Mouse (Mus musculus) regulatory T cell (primary cell): Measurements from ENCODE around the gene Syt17.

ENCODE experiments used
- in situ Hi-C: fragments of 300-600 bp; cut with MboI, MseI; formaldehyde crosslinking; loops from one replicate; pipeline ENCODE4 v1.15.1; 2025; ENCODE audit warnings: high pct_unique_total_duplicates

The Syt17 gene

DNA sequence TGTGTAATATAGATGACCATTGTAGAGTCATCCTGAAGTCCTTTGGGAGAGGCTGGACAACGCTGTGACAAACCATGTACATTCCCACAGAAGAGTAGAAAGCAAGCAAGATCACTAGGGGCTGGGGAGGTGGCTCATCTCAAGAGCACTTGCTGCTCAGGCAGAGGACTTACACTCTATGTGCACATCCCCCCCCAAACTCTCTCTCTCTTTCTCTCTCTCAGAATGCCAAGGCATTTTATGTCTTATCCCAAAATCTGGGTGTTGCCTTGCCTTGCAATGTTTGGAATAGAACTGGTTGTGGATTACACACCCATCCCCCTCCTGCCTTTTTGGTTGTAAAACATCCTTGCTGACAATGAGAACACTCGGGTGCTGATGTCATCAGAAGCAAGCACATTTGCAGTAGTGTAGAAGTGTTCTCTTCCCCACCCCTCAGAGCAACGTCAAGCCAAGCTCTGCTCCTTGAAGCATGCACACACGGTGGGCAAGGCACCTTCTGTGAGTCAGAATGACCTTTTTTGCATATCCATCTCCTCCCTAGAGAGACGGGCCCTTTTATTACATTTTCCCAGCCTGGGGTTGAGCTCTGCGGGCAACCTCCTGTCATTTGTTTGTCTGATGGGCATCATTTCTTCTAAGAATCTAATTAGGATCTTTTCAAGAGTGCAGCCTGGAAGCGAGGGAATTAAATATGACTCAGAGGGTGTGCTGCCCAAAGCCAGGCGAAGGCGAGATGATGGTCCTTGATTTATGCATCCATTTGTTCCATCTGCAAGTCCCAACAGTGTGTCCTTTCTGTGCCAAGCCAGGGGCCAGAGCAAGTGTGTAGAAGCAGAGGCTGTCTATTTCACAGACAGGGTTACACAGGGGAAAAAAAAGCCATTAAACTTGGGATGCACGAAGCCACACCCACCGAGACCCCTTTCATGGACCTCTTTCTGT lies 15.1 kb upstream of the Syt17 start:
- in situ Hi-C loops: no loop called here

- in situ Hi-C loops: no loop called here
Measured at GRCm38 (mm10) chr7:118461400-118462136, 13.5 kb upstream of the Syt17 start.

DNA sequence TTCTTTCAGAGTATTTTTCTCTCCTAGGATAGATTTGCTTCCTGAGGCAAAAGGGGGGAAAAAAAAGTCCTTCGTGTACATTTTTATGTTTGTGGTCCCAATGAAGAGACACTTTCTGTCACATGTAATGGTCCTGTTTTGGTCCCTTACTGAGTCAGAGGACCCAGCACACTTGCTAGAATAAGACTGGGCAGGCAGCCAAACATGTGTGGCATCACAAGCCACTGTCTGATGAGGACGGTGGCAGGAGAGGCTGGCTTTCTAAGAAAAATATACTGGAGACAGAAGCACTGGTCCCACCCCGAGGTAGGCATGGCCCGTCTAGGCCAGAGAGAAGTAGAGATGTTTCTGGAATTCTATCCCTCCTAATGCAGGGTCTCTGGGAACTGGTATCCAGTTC lies 5.7 kb upstream of the Syt17 start:
- in situ Hi-C loops: no loop called here

DNA sequence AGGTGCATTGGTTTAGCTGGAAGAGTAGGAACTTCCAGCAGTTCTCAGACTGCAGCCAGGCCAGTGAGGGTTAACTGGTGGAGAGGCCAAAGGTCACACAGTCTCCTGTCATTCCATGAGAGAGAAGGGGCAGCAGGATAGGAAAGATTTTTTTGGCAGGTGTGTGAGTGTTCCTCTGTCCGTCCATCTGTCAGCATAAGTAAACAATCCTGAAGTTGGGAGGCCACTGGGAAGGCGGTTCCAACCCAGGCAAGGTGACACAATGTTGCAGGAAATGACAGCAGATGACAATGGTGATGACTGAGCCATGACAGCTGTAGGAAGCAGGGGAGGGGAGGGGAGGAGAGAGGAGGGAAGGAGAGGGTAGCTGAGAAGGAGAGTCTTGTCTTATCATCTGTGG lies 4.9 kb upstream of the Syt17 start:
- in situ Hi-C loops: no loop called here

- in situ Hi-C loops: no loop called here
Measured at GRCm38 (mm10) chr7:118447291-118448133, 510 bp downstream of the Syt17 start.

DNA sequence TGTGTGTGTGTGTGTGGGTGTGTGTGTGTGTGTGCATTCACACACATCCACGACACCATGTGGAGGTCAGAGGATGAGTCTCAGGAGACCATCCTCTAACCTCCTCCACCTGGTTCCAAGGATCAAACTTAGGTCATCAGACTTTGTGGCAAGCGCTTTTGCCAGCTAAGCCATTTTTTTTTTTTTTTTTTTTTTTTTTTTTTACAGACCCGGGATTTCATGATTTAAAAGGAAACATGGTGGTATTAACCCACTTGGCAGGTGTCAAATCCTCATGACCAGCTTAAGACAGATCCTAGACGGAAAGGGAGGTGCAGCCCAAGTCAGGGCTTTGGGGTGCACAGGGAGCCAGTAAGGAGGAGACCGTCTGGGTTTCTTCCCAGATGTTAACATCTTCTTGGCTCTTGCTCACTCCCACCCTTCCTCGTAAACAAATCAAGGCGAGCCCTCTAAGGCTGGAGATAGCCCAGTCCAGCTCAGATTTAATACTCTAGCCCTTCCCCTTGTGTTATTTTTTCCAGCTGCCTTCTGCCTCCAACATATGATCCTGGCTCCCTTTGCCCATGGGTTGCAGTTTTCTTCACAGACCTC lies 4.0 kb downstream of the Syt17 start:
- in situ Hi-C loops: no loop called here

DNA sequence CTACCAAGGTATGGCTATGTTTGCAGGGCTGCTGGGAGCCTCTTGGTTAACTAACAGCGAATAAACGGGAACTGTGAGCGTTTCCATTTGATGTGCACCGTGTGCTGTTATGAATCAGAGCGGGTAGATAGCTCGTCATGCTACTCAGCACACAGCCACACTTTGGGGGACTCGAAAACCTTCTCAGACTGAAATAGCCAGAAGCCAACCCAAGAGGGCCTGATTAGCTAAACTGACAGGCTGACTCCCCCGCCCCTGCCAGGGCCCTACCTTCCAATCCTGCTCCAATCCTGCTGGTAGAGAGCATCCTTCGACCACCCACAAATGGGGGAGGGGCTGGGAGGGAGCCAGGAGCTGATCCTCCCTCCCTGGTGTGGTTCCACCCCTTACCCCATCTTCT lies 4.7 kb downstream of the Syt17 start:
- in situ Hi-C loops: no loop called here

DNA sequence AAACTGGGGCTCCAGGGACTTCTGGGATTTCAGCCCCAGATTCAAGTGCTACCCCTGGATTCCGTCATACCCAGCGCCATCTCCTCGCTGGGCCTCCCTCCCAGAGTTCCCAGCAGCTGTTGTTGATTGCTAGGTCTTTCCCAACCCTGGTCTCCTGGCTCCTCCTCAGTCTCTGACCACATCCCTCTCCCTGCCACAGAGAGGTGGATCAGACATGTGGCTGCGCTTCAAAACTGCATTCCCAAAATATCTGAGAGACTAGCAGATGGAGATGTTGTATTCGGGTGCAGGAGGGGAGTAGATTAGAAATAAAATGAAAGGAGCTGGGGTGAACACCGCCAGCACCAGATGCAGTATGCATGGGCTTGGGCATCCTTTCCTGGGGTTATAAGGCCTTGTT lies 6.5 kb downstream of the Syt17 start:
- in situ Hi-C loops: no loop called here

GRCm38 (mm10) chr7:118437101-118437802 lies 10.8 kb downstream of the Syt17 start:
- in situ Hi-C loops: loop anchor here (5.0 kb wide), 1 partner anchor 75 kb away; no protein-coding TSS in a partner anchor

DNA sequence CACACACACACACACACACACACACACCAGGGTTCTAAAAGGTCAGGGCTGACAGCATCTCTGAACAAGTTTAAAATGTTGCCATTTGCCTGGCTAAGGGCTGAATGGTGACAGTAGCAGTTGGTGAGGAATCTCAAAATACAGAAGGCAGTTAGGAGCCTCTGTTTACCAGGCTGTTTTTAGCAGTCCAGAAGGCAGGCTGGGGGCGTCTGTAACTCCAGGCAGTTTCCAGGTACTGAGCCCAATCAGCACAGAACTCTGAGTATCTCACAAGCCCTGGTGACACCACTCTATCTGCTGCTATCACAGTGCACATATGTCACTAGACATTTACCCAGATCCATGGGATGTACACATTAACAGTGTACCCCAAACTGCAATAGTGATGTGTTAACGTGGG lies 19.1 kb downstream of the Syt17 start:
- in situ Hi-C loops: no loop called here

- in situ Hi-C loops: no loop called here
Measured at GRCm38 (mm10) chr7:118419491-118420180, 28.4 kb downstream of the Syt17 start.

- in situ Hi-C loops: no loop called here
Measured at GRCm38 (mm10) chr7:118414183-118414582, 33.8 kb downstream of the Syt17 start.

- in situ Hi-C loops: no loop called here
Measured at GRCm38 (mm10) chr7:118411877-118412276, 36.1 kb downstream of the Syt17 start.

GRCm38 (mm10) chr7:118409421-118409820 lies 38.6 kb downstream of the Syt17 start:
- in situ Hi-C loops: loop anchor here (5.0 kb wide), 1 partner anchor 92 kb away; no protein-coding TSS in a partner anchor

GRCm38 (mm10) chr7:118405251-118405650 lies 42.8 kb downstream of the Syt17 start:
- in situ Hi-C loops: loop anchor here (5.0 kb wide), 1 partner anchor 88 kb away; no protein-coding TSS in a partner anchor

- in situ Hi-C loops: no loop called here
Measured at GRCm38 (mm10) chr7:118402576-118403022, 45.4 kb downstream of the Syt17 start.

- in situ Hi-C loops: no loop called here
Measured at GRCm38 (mm10) chr7:118401949-118402348, 46.1 kb downstream of the Syt17 start.

DNA sequence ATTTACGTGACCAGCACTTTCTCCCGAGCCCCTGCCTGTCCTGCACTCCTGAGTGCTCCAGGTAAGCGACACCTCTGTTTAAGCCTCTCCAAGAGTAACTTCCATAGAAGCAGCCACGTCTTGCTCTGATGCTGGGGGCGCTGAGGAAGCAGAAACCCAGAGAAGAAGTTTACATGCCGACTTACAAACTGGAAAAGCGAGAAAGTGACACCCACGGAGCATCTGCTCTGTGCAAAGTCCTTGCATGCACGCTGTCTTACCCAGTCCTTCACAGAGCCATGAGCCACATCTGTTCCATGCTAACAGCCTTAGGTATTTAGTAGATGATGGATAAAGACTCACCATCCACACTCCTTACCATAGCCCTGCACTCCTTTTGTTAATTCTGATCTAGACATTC lies 48.3 kb downstream of the Syt17 start:
- in situ Hi-C loops: no loop called here

DNA sequence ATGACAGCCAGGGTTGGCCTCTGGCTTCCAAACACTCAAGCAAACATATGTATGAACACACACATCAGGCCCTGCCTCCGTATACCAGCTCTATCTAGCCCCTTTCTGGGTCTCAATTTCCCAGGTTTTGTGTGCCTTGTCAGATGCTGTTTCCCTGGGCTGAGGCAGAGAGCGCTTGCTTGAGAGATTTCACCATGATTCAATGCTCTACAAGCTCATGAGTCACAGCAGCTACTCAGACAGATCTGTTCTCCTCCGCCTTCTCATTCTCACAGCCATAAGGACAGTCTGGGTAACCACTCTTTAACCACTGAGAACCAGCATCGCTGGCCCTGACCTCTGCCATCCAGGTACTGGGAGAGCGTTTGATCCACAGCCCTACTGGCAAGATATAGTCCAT lies 57.3 kb downstream of the Syt17 start:
- in situ Hi-C loops: no loop called here

DNA sequence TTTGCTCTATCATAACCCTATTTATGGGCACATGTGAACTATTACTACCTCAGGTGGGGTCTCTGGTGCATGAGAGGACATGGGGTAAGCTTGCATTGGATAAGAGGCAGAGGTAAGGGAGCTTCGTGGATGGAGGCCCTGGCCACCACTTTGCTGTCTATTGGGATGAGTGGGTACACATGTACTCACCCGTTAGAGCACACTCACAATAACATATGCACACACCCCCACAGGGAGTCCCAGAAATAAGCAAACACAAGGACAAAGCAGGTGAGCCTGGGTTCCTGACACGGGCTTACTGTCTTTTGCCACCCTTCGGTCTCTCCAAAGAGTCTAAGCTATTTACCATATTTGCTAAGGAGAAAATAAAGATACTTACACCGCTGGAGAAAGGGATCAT lies 67.0 kb downstream of the Syt17 start:
- in situ Hi-C loops: no loop called here
